Mouse (Mus musculus) ovary, adult 18-20 months (tissue): ENCODE measurements around the gene Chaf1a.

Source experiments
- DNase-seq: peaks from one replicate; pipeline ENCODE4 v3.0.0; 2022; ENCODE audit warnings: low spot score, mixed read lengths

The Chaf1a gene

GRCm38 (mm10) chr17:56020400-56021084, 19.7 kb upstream of the Chaf1a start:
- no peak for DNase-seq

GRCm38 (mm10) chr17:56021161-56021910, 18.9 kb upstream of the Chaf1a start:
- no peak for DNase-seq

GRCm38 (mm10) chr17:56022131-56022988, 17.9 kb upstream of the Chaf1a start:
- no peak for DNase-seq

- DNase-seq = no peak
These were observed 17.3 kb upstream of the Chaf1a start for GRCm38 (mm10) chr17:56022989-56023290.

GRCm38 (mm10) chr17:56023386-56023785, 16.9 kb upstream of the Chaf1a start:
- no peak for DNase-seq

GRCm38 (mm10) chr17:56024476-56024875, 15.8 kb upstream of the Chaf1a start:
- DNase-seq = no peak

- no peak for DNase-seq
These were observed 15.3 kb upstream of the Chaf1a start for GRCm38 (mm10) chr17:56024931-56025330.

GRCm38 (mm10) chr17:56026303-56026702, 13.9 kb upstream of the Chaf1a start:
- no peak for DNase-seq

GRCm38 (mm10) chr17:56026881-56027280, 13.4 kb upstream of the Chaf1a start:
- no peak for DNase-seq

GRCm38 (mm10) chr17:56027801-56028441, 12.3 kb upstream of the Chaf1a start:
- DNase-seq = no peak

- DNase-seq = no peak
These were observed 9.9 kb upstream of the Chaf1a start for GRCm38 (mm10) chr17:56030238-56030870.

GRCm38 (mm10) chr17:56030919-56031318, 9.3 kb upstream of the Chaf1a start:
- DNase-seq = peak; percentile 41

GRCm38 (mm10) chr17:56031431-56031830, 8.8 kb upstream of the Chaf1a start:
- DNase-seq = no peak

- no peak for DNase-seq
These were observed 8.0 kb upstream of the Chaf1a start for GRCm38 (mm10) chr17:56032127-56032733.

GRCm38 (mm10) chr17:56032831-56033230, 7.4 kb upstream of the Chaf1a start:
- DNase-seq = no peak

- no peak for DNase-seq
These were observed 6.1 kb upstream of the Chaf1a start for GRCm38 (mm10) chr17:56034040-56034725.

- DNase-seq = no peak
These were observed 5.5 kb upstream of the Chaf1a start for GRCm38 (mm10) chr17:56034726-56035100.

GRCm38 (mm10) chr17:56035216-56035615, 5.0 kb upstream of the Chaf1a start:
- no peak for DNase-seq

- DNase-seq = peak; percentile 98
These were observed 3.9 kb upstream of the Chaf1a start, which contains the start of gene Sh3gl1 for GRCm38 (mm10) chr17:56036176-56036900. Sh3gl1 (minus strand) TSS chr17:56036635.

- no peak for DNase-seq
These were observed 3.3 kb upstream of the Chaf1a start for GRCm38 (mm10) chr17:56036901-56037287.
